Mouse (Mus musculus) lung, postnatal 36 days (tissue): ENCODE results near the gene Cbx6.
A peak's percentile ranks its signal among the peaks of the same experiment; 100 is the strongest.

ENCODE experiments used
- DNase-seq: peaks from one replicate; pipeline ENCODE4 v3.0.0; 2022; ENCODE audit warnings: mixed read lengths

Cbx6 gene

DNA sequence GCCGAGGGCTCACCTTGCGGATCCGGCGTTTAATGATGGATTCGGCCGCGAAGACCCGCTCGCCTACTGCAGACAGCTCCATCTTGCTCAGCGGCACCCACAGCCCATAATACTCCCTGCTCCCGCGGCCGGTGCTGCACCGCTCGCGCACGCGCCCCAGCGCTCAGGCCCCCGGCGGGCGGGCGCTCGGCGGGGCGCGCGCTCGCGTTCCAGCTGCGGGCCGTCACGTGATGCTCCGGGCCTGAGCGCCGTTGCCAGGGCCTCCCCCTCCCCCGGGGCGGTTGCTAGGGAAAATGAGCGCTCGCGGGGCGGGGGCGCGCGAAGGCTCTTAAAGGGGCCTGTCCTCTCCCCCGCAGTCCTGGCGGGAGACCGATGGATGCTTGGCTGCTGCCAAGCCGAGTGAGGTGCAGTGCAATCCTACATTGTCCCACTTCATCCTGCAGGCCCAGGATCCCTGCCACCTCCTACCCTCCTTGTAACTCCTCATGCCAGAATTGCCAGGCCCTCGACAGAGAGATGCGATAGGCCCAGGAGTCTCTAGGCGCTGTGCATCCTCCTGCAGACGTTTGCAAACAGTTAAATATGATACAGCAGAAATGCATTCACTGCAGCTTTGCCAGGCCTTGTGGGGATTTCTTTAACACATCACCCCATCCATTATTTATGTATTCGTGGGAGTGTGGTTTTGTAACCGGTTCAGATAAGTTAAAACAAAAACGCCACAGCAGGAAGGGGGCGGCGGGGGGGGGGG lies at the start of gene Cbx6, which contains the start of gene Npcd:
TSS of gene Cbx6 (minus strand) at position 559 of the 751 bp plus-strand sequence.
TSS of gene Npcd (minus strand) at position 108 of the 751 bp plus-strand sequence.
- DNase-seq = peak; percentile 96

DNA sequence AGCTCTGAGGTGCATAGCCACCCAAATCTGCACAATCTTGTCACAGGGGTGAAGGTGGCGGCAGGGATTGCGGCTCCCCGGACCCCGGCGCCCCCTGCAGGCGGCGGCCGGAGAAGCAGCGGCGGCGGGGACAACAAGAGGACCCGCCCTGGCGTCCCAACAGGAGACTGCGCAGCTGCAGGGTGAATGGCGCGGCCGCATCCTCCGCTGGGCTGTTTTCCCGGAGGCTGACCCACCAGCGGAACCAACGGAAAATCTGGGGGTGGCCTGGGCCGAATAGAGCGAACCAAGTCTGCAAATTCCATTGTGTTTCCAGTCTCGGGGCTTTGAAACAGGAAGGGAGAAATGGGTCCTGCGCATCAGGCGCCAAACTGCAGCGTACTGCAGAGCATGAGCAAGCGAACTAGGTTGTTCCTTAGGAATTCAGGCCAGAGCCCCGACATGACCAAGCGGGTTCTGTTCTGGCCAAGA lies 48.9 kb upstream of the Cbx6 start:
- DNase-seq = peak; percentile 95

GRCm38 (mm10) chr15:79882623-79883267 lies 48.3 kb upstream of the Cbx6 start:
- no peak for DNase-seq

GRCm38 (mm10) chr15:79880477-79880876 lies 46.0 kb upstream of the Cbx6 start:
- DNase-seq = no peak

DNA sequence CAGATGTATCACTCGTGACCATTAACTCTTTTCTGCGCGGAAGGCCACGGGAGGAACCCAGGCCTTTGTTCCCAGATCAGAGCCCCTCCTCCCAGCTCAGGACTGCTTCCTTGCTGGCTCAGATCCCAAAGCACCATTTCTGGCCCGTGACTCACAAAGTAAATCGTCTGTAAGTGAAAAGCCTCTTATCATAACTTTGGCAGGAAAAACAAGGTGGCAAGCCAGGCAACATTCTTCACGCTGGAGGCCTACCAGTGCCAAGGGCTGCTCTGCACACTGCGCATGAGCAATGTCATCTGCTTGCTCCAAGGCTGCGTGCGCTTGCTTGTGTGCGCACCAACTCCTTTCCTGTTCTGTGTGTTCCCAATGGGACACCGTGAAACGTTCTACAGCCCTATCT lies 44.8 kb upstream of the Cbx6 start:
- peak; percentile 97 for DNase-seq

DNA sequence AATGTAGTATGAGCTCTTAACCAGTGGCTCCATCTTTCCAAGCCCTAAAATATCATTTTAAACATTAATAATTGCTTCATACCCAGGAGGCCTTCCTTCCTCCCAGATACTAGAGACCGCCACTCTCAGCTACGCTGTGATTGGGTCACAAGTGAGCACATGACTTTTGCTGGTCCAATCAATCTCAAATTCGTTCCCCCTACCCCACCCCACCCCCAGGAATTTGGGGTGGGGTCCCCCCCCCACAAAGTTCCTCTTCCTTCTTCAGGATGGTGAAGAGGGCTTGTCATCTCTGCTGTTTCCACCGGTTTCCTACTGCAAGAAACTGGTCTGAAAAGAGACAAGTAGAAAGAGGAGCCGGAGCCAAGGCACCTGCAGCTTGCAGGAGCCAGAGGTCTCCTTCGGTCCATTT lies 44.2 kb upstream of the Cbx6 start:
- DNase-seq = peak; percentile 70

DNA sequence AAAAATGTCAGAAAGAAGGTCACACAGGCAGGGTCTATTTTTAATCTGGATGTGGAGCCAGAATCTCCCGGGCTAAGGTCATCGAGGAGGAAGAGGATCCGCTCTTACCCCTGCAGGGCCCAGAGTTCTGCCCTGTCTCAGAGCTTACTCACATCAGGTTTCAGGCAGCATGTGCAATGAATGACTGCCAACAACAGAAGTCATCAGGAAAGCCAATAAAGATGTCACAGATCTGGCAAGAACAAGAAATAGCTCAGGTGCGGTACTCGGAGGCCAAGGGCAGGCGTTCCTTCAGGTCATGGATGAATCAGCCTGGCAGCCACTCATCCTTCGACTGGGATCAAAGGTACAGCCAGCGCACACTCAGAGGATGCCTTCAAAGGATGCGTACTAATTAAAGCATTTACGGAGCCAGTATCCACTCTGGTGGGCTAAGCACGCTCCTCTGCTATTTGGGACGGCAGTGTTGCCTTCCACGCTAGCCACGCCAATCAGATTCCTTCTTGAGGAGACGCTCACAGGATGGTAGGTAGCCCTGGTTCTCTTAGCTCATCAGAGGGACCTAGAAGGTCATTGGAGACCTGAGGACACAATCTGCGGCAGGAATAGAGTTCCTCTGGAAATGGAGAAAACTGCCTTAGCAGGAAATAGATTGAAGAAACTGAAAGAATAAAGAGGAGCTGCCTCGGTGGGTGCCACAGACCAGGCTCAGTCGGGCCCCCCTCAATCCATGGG lies 40.9 kb upstream of the Cbx6 start:
- no peak for DNase-seq

DNA sequence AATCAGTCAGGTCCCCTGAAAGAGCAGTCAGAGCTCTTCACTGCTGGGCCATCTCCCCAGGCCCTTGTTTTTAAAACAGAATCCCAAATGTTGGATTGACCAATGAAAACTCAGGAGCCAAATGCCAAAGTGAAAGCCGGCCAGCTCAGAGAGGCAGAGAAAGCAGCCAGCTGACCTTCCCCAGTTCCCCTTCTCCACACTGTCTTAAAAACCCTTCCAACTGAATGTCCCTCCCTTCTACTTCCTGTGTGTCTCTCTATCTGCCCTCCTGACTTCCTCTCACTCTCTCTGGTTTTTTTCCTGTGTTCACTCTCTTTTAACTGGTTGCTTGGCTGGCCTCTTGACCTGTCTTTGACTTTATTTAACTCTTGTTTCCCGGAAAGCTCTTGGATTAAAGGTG lies 39.5 kb upstream of the Cbx6 start:
- no peak for DNase-seq

DNA sequence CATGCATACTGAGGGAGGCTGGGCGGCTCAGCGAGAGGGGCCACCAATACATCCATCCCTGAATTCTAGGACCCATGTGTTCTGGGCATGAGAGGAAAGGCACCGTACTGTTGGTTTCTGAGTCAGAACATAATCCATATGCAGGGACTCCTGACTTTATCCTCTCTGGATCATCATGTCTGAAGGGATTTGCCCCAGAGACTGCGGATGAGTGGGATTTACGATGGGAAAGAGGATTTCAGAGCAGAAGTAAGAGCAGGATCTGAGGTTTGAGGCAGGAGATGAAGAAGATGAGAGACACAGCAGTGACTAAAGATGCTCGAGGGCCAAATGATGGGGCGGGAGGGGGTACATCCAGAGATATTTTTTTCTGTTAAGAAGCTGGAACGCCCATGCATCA lies 39.1 kb upstream of the Cbx6 start:
- DNase-seq = no peak

- peak; percentile 20 for DNase-seq
Observed at GRCm38 (mm10) chr15:79867260-79868002, 32.9 kb upstream of the Cbx6 start.

GRCm38 (mm10) chr15:79859821-79860220 lies 25.3 kb upstream of the Cbx6 start:
- DNase-seq = no peak

DNA sequence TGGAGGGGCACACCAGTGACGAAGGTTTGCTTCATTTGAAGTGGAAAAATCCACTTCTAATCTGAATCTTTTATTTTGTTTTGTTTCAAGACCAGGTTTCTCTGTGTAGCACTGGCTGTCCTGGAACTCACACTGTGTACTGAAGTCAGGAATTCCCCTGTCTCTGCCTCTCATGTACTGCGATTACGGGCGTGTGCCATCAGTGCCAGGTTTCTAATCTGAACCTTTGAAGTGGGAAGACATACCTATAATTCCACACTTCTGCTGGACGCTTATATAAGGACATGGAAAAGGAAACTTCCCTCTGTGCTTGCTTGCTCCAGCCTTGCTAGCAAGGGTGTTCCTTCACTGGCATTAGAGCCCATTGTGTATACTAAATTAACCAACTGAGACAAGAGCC lies 24.5 kb upstream of the Cbx6 start:
- no peak for DNase-seq

- DNase-seq = no peak
Observed at GRCm38 (mm10) chr15:79850143-79850542, 15.7 kb upstream of the Cbx6 start.

DNA sequence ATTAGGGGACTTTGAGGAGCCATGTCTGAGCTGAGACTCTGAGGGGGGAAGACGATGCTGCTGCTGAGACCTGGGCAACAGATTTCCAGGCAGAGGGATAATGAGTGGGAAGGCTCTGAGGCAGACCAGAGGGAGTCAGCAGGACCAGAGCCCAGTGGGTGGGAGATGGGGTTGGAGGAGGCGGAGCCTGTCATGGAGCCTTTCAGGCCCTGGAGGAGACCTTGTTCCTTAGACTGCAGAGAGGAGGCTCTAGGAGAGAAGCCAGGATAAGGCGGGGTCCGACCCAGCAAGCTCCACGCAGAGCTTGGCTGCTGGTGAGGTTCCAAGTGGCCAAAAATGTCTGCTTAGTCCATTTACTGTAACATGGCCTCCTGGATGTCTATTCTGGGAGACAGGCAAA lies 12.6 kb upstream of the Cbx6 start:
- peak; percentile 31 for DNase-seq

DNA sequence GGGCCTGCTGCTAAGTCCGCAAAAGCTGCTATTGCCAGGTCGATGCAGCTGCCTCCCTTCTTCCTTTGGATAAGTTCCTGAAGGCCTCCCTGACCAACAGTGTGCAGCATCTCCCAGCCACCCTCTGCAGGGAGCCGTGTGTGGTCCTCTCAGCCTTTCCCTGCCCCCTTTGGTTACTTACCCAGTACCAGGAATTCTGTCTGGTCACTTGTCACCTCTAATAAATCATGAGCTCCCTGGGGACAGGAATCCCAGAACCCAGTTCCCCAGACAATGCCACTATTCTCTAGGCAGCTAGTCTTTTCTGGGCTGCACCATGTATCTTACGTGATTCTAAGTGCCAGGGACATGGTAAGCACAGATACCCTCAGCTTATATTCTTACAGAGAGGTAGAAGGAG lies 11.5 kb upstream of the Cbx6 start:
- no peak for DNase-seq

DNA sequence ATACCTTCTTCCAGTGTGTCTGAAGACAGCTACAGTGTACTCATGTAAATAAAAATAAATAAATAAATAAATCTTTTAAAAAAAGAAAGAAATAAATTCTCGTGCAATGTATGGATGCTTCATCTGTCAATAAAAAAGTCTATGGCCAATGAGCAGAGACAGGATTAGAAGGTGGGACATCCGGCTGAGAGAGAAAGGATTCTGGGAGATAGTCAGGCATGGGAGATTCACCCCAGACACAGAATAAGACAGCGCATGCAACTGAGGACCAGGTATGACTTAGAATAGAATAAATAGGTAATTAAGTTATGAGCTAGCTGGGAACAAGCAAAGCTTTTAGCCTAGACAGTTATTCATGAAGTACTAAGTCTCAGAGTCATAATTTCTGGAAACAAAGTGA lies 8.5 kb upstream of the Cbx6 start:
- no peak for DNase-seq

DNA sequence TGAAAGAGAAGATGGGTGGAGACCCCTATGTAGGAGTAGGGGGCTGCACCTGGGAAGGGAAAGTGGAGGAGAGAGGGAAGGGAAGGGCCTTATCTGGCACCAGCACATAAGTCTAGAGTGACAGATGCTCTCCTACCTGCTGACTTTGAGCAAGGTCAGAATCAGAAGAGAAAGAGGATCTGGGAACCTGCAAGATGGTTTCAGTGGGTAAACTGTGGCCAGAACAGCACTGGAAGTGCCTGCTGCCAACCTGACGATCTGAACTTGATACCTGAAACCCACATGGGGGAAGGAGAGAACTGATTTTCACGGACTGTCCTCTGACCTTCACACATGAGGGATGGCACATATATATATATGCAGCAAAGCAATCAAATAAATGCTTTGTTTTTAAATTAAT lies 5.8 kb upstream of the Cbx6 start:
- DNase-seq = no peak

DNA sequence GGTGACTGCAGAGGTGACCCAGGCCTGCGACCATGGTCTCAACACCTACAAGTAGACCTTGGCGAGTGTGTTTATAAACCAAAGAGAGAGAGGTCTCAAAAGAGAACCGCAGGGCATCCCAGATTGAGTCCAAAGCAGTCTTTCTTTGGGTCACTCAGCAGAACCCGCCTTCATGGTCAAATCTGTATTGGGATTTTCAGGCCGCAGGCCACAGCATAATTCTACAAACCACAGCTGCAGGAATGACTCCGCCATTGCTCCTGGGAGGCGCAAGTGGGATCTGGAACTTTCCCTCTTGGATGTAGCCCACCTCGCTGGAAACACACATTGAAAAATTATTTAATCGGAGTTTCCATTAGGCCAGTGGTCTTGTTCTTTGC lies 383 bp upstream of the Cbx6 start:
- DNase-seq = no peak

DNA sequence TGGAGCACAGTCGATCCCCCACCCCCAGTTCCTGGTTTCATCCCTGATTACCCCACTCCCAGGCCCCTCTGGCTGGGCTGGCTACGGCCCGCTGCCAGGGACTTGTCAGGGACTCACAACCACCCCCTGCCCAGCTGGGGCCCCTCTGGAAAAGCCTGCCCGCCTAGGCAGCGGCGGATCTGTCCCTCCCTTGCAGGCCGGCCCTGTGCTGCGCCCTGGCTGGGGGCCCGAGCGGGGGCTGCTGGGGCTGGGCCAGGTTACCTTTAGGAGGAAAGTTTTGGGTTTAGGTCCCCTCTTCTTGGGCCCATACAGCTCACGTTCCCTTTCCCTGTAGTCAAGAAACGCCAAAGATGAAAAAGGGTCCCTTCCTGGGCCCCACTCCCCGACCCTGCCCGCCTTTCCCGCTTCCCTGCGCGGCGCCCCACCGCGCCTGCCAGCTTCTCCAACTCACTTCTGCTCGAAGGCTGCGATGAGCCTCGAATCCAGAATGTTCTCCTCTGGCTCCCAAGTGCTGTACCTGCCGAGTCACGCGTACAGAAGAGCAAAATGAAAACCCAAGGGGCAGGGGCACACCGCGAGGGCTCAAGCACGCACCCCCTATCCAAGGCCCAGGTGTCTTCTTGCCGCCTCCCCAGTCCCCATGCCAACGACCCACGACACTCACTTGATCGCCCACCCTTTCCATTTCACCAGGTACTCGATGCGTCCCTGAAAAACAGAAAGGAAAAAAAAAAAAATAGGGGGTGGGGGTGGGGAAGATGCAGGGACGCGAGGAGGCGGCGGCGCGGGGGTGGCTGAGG lies 1.0 kb downstream of the Cbx6 start:
- DNase-seq = no peak

DNA sequence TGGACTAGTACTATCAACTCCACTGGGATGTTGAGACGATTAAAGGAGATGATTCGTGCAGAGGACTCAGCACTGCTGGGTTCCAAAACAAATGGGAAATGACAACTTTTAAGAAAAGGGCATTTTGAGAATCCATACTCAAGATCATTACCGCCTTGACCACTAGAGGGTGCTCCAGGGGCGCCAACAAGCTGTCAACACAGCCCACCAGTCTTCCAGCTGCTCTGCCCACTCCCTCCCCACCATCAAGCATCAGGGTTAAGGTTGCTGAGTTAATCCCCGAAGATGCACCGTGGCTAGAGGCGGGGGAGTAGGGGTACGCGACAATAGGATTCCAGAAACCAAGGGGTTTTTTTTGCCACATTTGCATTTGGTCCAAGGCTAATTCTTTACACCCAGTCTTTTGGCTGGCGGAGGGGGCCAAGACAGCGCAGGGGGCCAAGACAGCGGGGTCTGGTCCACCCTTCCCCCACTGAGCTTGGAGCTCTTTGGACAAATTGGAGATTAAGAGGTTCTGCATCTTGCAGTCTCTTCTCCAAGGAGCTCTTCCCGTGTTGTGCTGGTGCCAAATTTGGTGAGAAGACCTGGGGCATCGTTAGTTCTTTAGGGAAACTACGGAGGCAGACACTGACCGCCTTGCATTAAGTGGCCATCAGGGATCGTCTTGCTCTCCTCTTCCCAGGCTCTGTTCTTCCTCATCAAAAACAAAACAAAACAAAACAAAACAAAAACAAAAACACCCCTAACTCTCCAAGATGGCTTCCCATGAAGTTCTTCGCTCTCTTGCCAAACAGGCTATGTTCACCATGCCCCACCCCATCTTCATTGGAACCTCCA lies 2.2 kb downstream of the Cbx6 start:
- peak; percentile 90 for DNase-seq

GRCm38 (mm10) chr15:79830388-79830787 lies 4.1 kb downstream of the Cbx6 start:
- DNase-seq = peak; percentile 91
